Mouse (Mus musculus) neural tube, embryonic 15.5 days (tissue): Measurements from ENCODE around the gene Mamdc4. TPM values are rescaled to one million over a fixed set of nuclear protein-coding genes. Genes with fewer than 3 reads are reported as not detected.

ENCODE experiments used
- ATAC-seq: fragments of 200-750 bp; cut with Nextera tagmentation; 2 replicates; pipeline ENCODE4 v1.8.0; 2017; ENCODE audit warnings: mild to moderate bottlenecking, moderate TSS enrichment, moderate library complexity; ENCODE audit not compliant: low FRiP score
- H3K27ac ChIP-seq: fragments of 300-500 bp; sonication (generic); replicated peaks from 2 replicates; pipeline ENCODE4 v1.5.1; 2015; ENCODE audit warnings: mild to moderate bottlenecking, inconsistent platforms
- H3K27me3 ChIP-seq: fragments of 300-500 bp; sonication (generic); replicated peaks from 2 replicates; pipeline ENCODE4 v1.6.1; 2015; ENCODE audit warnings: inconsistent platforms
- H3K36me3 ChIP-seq: fragments of 300-500 bp; sonication (generic); 2 replicates; pipeline ENCODE4 v1.6.1; 2015; ENCODE audit warnings: inconsistent platforms
- H3K4me1 ChIP-seq: fragments of 300-500 bp; sonication (generic); 2 replicates; pipeline ENCODE4 v1.6.1; 2015; ENCODE audit warnings: inconsistent platforms
- H3K4me2 ChIP-seq: fragments of 300-500 bp; sonication (generic); 2 replicates; pipeline ENCODE4 v1.6.1; 2015; ENCODE audit warnings: inconsistent platforms, mild to moderate bottlenecking, moderate library complexity
- H3K4me3 ChIP-seq: fragments of 300-500 bp; sonication (generic); replicated peaks from 2 replicates; pipeline ENCODE4 v1.5.1; 2015; ENCODE audit warnings: mild to moderate bottlenecking, inconsistent platforms
- H3K9ac ChIP-seq: fragments of 300-500 bp; sonication (generic); replicated peaks from 2 replicates; pipeline ENCODE4 v1.6.1; 2015; ENCODE audit warnings: mild to moderate bottlenecking, inconsistent platforms
- H3K9me3 ChIP-seq: fragments of 300-500 bp; sonication (generic); replicated peaks from 2 replicates; pipeline ENCODE4 v1.6.1; 2016; ENCODE audit warnings: inconsistent platforms
- WGBS: fragments of 180-500 bp; shearing (Covaris S2); methylation state at CpG from one replicate; pipeline ENCODE4 v1.1.7; 2015; ENCODE audit warnings: mixed read lengths; 5-methylcytosine and 5-hydroxymethylcytosine counted together
- polyA plus RNA-seq: library from polyadenylated mRNA; unstranded; fragments of >200 nt; fragmentation: Nextera tagmentation; extraction: Ambion mirVana; gene quantifications from 2 replicates; pipeline ENCODE4 v1.2.1, GENCODE M21; 2015

The Mamdc4 gene
- polyA plus RNA-seq, 1 experiment from 2014 or later: 2.3 TPM

- H3K27me3 ChIP-seq: no peaks in the 10 kb centered on the region
- ATAC-seq: no peak
- H3K9ac ChIP-seq: no peak overlapping the region
- no peak overlapping the region for H3K4me3 ChIP-seq
- H3K4me2 ChIP-seq: no peak overlapping the region
- no peaks in the 10 kb centered on the region for H3K9me3 ChIP-seq
- 98% methylated on average over 1 of the region's 1 CpGs for WGBS
- peaks cover 84% of the 10 kb centered on the region for H3K36me3 ChIP-seq
- H3K4me1 ChIP-seq: no peaks in the 10 kb centered on the region
- no peak overlapping the region for H3K27ac ChIP-seq
These were observed 24.1 kb upstream of the Mamdc4 start for GRCm38 (mm10) chr2:25598749-25599148.

GRCm38 (mm10) chr2:25596765-25597510 lies 22.3 kb upstream of the Mamdc4 start:
- no peak overlapping the region for H3K4me3 ChIP-seq
- no peaks in the 10 kb centered on the region for H3K27me3 ChIP-seq
- H3K9me3 ChIP-seq: no peaks in the 10 kb centered on the region
- H3K4me2 ChIP-seq: no peak overlapping the region
- H3K9ac ChIP-seq: no peak overlapping the region
- no peak for ATAC-seq
- H3K27ac ChIP-seq: no peak overlapping the region
- peaks cover 93% of the 10 kb centered on the region for H3K36me3 ChIP-seq
- no peaks in the 10 kb centered on the region for H3K4me1 ChIP-seq
- 96% methylated on average over 5 of the region's 5 CpGs for WGBS

- Histone ChIP-seq H3K4me1 (no peaks in the 10 kb centered on the region), H3K27me3 (no peaks in the 10 kb centered on the region), H3K9ac (no peak overlapping the region), H3K36me3 (peaks cover 89% of the 10 kb centered on the region), H3K9me3 (no peaks in the 10 kb centered on the region), H3K27ac (no peak overlapping the region), H3K4me3 (no peak overlapping the region), H3K4me2 (no peak overlapping the region)
- WGBS: 86% methylated on average over 2 of the region's 2 CpGs
- no peak for ATAC-seq
These were observed 17.2 kb upstream of the Mamdc4 start for GRCm38 (mm10) chr2:25591863-25592262.

- H3K9me3 ChIP-seq: no peaks in the 10 kb centered on the region
- 95% methylated on average over 8 of the region's 8 CpGs for WGBS
These were observed 13.7 kb upstream of the Mamdc4 start for GRCm38 (mm10) chr2:25588227-25588907.

GRCm38 (mm10) chr2:25587290-25587689 lies 12.6 kb upstream of the Mamdc4 start:
- Histone ChIP-seq H3K4me3 (no peak overlapping the region), H3K9ac (no peak overlapping the region), H3K9me3 (no peaks in the 10 kb centered on the region), H3K27me3 (no peaks in the 10 kb centered on the region), H3K4me2 (no peak overlapping the region), H3K27ac (no peak overlapping the region), H3K36me3 (peaks cover 77% of the 10 kb centered on the region), H3K4me1 (peaks cover 17% of the 10 kb centered on the region)
- 94% methylated on average over 8 of the region's 8 CpGs for WGBS
- ATAC-seq: no peak

More at GRCm38 (mm10) chr2:25588227-25588907, 13.7 kb upstream of the Mamdc4 start:
- Histone ChIP-seq H3K27me3 (no peaks in the 10 kb centered on the region), H3K4me2 (no peak overlapping the region), H3K36me3 (peaks cover 85% of the 10 kb centered on the region), H3K4me3 (no peak overlapping the region), H3K27ac (no peak overlapping the region), H3K9ac (no peak overlapping the region), H3K4me1 (peaks cover 7% of the 10 kb centered on the region)
- ATAC-seq: no peak

- H3K4me2 ChIP-seq: no peak overlapping the region
- no peaks in the 10 kb centered on the region for H3K9me3 ChIP-seq
- no peak overlapping the region for H3K27ac ChIP-seq
- H3K27me3 ChIP-seq: peaks cover 2% of the 10 kb centered on the region
- no peak for ATAC-seq
- H3K4me3 ChIP-seq: no peak overlapping the region
- H3K36me3 ChIP-seq: peaks cover 60% of the 10 kb centered on the region
- H3K4me1 ChIP-seq: peaks cover 33% of the 10 kb centered on the region
- WGBS: 83% methylated on average over 3 of the region's 3 CpGs
- H3K9ac ChIP-seq: no peak overlapping the region
These were observed 11.0 kb upstream of the Mamdc4 start for GRCm38 (mm10) chr2:25585601-25586000.

- Histone ChIP-seq H3K36me3 (peaks cover 53% of the 10 kb centered on the region), H3K4me3 (no peak overlapping the region), H3K27me3 (peaks cover 10% of the 10 kb centered on the region), H3K9me3 (no peaks in the 10 kb centered on the region), H3K4me1 (peaks cover 40% of the 10 kb centered on the region), H3K4me2 (no peak overlapping the region), H3K27ac (no peak overlapping the region), H3K9ac (no peak overlapping the region)
- no peak for ATAC-seq
- 82% methylated on average over 4 of the region's 4 CpGs for WGBS
These were observed 10.2 kb upstream of the Mamdc4 start for GRCm38 (mm10) chr2:25584856-25585255.

GRCm38 (mm10) chr2:25584152-25584551 lies 9.5 kb upstream of the Mamdc4 start:
- 89% methylated on average over 3 of the region's 3 CpGs for WGBS
- H3K4me3 ChIP-seq: no peak overlapping the region
- peaks cover 17% of the 10 kb centered on the region for H3K27me3 ChIP-seq
- no peak overlapping the region for H3K9ac ChIP-seq
- H3K27ac ChIP-seq: no peak overlapping the region
- H3K36me3 ChIP-seq: peaks cover 47% of the 10 kb centered on the region
- H3K4me1 ChIP-seq: peaks cover 47% of the 10 kb centered on the region
- no peak overlapping the region for H3K4me2 ChIP-seq
- no peak for ATAC-seq
- H3K9me3 ChIP-seq: no peaks in the 10 kb centered on the region

GRCm38 (mm10) chr2:25583571-25583970 lies 8.9 kb upstream of the Mamdc4 start:
- H3K4me3 ChIP-seq: no peak overlapping the region
- no peak for ATAC-seq
- H3K4me2 ChIP-seq: no peak overlapping the region
- H3K27me3 ChIP-seq: peaks cover 22% of the 10 kb centered on the region
- no peak overlapping the region for H3K9ac ChIP-seq
- no peaks in the 10 kb centered on the region for H3K9me3 ChIP-seq
- H3K36me3 ChIP-seq: peaks cover 46% of the 10 kb centered on the region
- 73% methylated on average over 4 of the region's 4 CpGs for WGBS
- peak overlapping the region; percentile 71; the same call in 1 of the 2 replicates for H3K27ac ChIP-seq
- H3K4me1 ChIP-seq: peaks cover 53% of the 10 kb centered on the region

- no peaks in the 10 kb centered on the region for H3K9me3 ChIP-seq
- H3K4me1 ChIP-seq: peaks cover 58% of the 10 kb centered on the region
- H3K36me3 ChIP-seq: peaks cover 43% of the 10 kb centered on the region
- no peak for ATAC-seq
- H3K9ac ChIP-seq: no peak overlapping the region
- peak overlapping the region; percentile 71; the same call in 1 of the 2 replicates for H3K27ac ChIP-seq
- no peak overlapping the region for H3K4me3 ChIP-seq
- H3K27me3 ChIP-seq: peaks cover 27% of the 10 kb centered on the region
- no peak overlapping the region for H3K4me2 ChIP-seq
- WGBS: 56% methylated on average over 6 of the region's 6 CpGs
These were observed 8.5 kb upstream of the Mamdc4 start for GRCm38 (mm10) chr2:25583120-25583481.

GRCm38 (mm10) chr2:25582466-25583119 lies 7.9 kb upstream of the Mamdc4 start:
- Histone ChIP-seq H3K27ac (peak overlapping the region; percentile 71), H3K4me1 (peaks cover 63% of the 10 kb centered on the region), H3K4me3 (no peak overlapping the region), H3K9ac (no peak overlapping the region), H3K27me3 (peaks cover 32% of the 10 kb centered on the region), H3K36me3 (peaks cover 38% of the 10 kb centered on the region), H3K9me3 (no peaks in the 10 kb centered on the region), H3K4me2 (peak overlapping the region; percentile 84; the same call in 1 of the 2 replicates)
- 33% methylated on average over 12 of the region's 12 CpGs for WGBS
- ATAC-seq: peak; percentile 29; the same call in 1 of the 2 replicates
